Mouse (Mus musculus): ENCODE data around the gene Tmem255a. TPM values are rescaled to one million over a fixed set of nuclear protein-coding genes. Genes with fewer than 3 reads are reported as not detected.

Gene Tmem255a
- 1 to 10 TPM in 1 of 2 experiments, under 1 TPM in 1; 0.51 to 1.0 TPM for polyA plus RNA-seq (2017; shearing (Covaris generic))

GRCm38 (mm10) chrX:38251851-38252571, at the start of gene Tmem255a:
Gene Tmem255a (minus strand): TSS chrX:38252439.

GRCm38 (mm10) chrX:38189552-38190457, 62.4 kb downstream of the Tmem255a start, which contains the start of gene Zbtb33:
Gene Zbtb33 (plus strand): TSS chrX:38189793.

Other genes with a start within 250 kb of the Tmem255a start
- gene Btg1-ps1, start 233.6 kb downstream of the Tmem255a start, polyA plus RNA-seq (2017; shearing (Covaris generic)) = 1 to 10 TPM in 1 of 2 experiments, under 1 TPM in 1; 0.18 to 1.2 TPM
- gene Btg1-ps2, start 209.3 kb downstream of the Tmem255a start, polyA plus RNA-seq (2017; shearing (Covaris generic)) = 1 to 10 TPM in 1 of 2 experiments, not detected in 1; 1.1 TPM
- not detected for gene Rhox10, start 186.0 kb downstream of the Tmem255a start, polyA plus RNA-seq (2017; shearing (Covaris generic))
- not detected for gene Rhox11, start 167.3 kb downstream of the Tmem255a start, polyA plus RNA-seq (2017; shearing (Covaris generic))
- gene Rhox12, start 141.5 kb downstream of the Tmem255a start, polyA plus RNA-seq (2017; shearing (Covaris generic)) = not detected
- not detected for gene Rhox13, start 131.2 kb downstream of the Tmem255a start, polyA plus RNA-seq (2017; shearing (Covaris generic))
- gene Zbtb33, start 62.6 kb downstream of the Tmem255a start, polyA plus RNA-seq (2017; shearing (Covaris generic)) = 1 to 10 TPM in 1 of 2 experiments, under 1 TPM in 1; 0.80 to 2.0 TPM
- gene Atp1b4, start 63.7 kb upstream of the Tmem255a start, polyA plus RNA-seq (2017; shearing (Covaris generic)) = under 1 TPM; 0.04 to 0.13 TPM
- 10 to 100 TPM; 37.7 to 55.7 TPM for gene Lamp2, start 204.0 kb upstream of the Tmem255a start, polyA plus RNA-seq (2017; shearing (Covaris generic))